Mouse (Mus musculus): ENCODE results near the gene Gm9046. TPM values are rescaled to one million over a fixed set of nuclear protein-coding genes. Genes with fewer than 3 reads are reported as not detected.
A peak's percentile ranks its signal among the peaks of the same experiment; 100 is the strongest.
"Not testable (repeated sequence)": the region's sequence is repeated elsewhere in the genome, so short reads cannot be mapped to it uniquely, and the experiment has no call there.

Gm9046 gene
- polyA plus RNA-seq (2012; rRNA removed) = not detected in 2 replicates

- DNase-seq (ENCODE audit: low spot score) = not testable (repeated sequence)
Measured at GRCm38 (mm10) chr10:118343155-118343554, at the start of gene Gm9046. TSS of gene Gm9046 (minus strand) at chr10:118343255.

DNA sequence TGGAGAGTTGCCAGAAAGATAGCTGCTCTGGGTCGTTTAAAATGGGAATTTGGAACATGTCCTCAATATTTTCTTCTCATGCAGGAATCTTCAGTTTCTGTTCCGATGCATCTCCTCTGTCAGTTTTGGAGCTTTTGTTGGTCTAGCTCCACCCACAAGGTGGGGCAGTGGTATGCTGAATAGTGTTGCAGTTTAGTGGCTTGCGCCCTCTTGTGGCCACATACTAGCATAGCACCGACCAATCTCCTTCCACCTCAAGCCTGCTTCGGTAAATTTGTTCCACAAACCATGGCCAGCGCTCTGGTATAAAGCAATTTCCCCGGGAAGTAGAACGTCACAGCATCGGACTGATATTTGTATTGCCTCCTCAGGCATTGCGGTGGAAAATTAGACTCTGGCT is 27.4 kb upstream of the Gm9046 start:
- DNase-seq (ENCODE audit: low spot score) = peak; percentile 41

GRCm38 (mm10) chr10:118369518-118369917 is 26.5 kb upstream of the Gm9046 start:
- DNase-seq (ENCODE audit: low spot score) = no peak

- not testable (repeated sequence) for DNase-seq (ENCODE audit: low spot score)
Measured at GRCm38 (mm10) chr10:118354005-118354404, 10.9 kb upstream of the Gm9046 start, which contains the start of gene Gm9049. TSS of gene Gm9049 (minus strand) at chr10:118354105.

GRCm38 (mm10) chr10:118348579-118348978 is 5.5 kb upstream of the Gm9046 start, which contains the start of gene Gm9048:
TSS of gene Gm9048 (minus strand) at chr10:118348679.
- DNase-seq (ENCODE audit: low spot score) = not testable (repeated sequence)

DNA sequence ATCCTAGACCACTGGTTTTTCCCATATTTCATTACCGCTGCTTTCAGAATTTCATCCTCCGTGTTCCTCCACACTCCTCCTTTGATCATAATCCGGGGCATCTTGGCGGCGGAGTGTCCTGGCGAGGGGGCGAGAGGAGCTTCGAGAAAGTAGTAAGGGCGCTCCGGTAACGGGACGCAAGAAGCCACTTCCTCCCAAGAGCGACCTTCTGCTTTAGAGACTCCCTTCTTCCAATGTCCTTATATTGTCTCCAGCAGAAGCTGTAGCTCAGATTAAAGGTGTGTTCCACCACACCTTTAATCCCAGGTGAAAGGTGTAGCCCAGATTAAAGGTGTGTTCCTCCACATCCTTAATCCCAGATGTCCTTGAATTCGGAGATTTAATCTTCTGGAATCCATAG is 5.3 kb downstream of the Gm9046 start, which contains the start of gene Gm9045:
Gm9045 (minus strand) TSS at position 101 of the 400 bp plus-strand sequence.
- not testable (repeated sequence) for DNase-seq (ENCODE audit: low spot score)

DNA sequence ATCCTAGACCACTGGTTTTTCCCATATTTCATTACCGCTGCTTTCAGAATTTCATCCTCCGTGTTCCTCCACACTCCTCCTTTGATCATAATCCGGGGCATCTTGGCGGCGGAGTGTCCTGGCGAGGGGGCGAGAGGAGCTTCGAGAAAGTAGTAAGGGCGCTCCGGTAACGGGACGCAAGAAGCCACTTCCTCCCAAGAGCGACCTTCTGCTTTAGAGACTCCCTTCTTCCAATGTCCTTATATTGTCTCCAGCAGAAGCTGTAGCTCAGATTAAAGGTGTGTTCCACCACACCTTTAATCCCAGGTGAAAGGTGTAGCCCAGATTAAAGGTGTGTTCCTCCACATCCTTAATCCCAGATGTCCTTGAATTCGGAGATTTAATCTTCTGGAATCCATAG is 10.7 kb downstream of the Gm9046 start, which contains the start of gene Gm9044:
Gm9044 (minus strand) TSS at position 101 of the 400 bp plus-strand sequence.
- not testable (repeated sequence) for DNase-seq (ENCODE audit: low spot score)

- DNase-seq (ENCODE audit: low spot score) = not testable (repeated sequence)
Measured at GRCm38 (mm10) chr10:118326869-118327268, 16.2 kb downstream of the Gm9046 start, which contains the start of gene Gm9040. TSS of gene Gm9040 (minus strand) at chr10:118326969.

GRCm38 (mm10) chr10:118319024-118319423 is 24.0 kb downstream of the Gm9046 start:
- DNase-seq (ENCODE audit: low spot score) = no peak

DNA sequence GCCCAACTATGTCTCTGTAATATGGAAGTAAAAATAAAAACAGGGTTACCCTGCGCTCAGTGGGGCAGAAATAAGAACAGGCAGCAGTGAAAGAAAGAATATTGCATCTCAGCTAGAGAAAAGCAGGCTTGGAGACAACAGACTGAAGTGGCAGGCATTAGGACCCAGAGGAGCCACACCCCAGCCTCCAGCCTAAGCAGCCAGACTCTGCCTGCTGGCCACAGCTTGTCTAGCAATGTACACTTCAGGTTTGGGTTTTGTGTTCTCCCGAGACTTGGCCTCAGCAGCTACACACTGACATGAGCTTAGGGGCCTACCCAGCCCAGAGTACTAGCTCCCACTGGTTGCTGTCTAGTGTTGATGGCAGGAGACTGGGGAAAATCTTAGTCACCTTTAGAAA is 40.9 kb downstream of the Gm9046 start:
- DNase-seq (ENCODE audit: low spot score) = not testable (repeated sequence)

GRCm38 (mm10) chr10:118294938-118295337 is 48.1 kb downstream of the Gm9046 start, which contains the start of gene Iltifb:
TSS of gene Iltifb (minus strand) at chr10:118295038.
- no peak for DNase-seq (ENCODE audit: low spot score)

Other genes with a start within 250 kb of the Gm9046 start
- 8.7 and 10.7 TPM in 2 replicates for gene Mdm1, start 201.4 kb downstream of the Gm9046 start, polyA plus RNA-seq (2012; rRNA removed)
- gene Il22, start 138.3 kb downstream of the Gm9046 start, polyA plus RNA-seq (2012; rRNA removed) = not detected in 2 replicates
- 0.03 TPM in 2 replicates for gene Gm32717, start 102.5 kb downstream of the Gm9046 start, polyA plus RNA-seq (2012; rRNA removed)
- gene Gm32802, start 84.6 kb downstream of the Gm9046 start, polyA plus RNA-seq (2012; rRNA removed) = 0.03 TPM in 2 replicates
- gene Iltifb, start 48.2 kb downstream of the Gm9046 start, polyA plus RNA-seq (2012; rRNA removed) = not detected in 2 replicates
- gene Gm9040, start 16.3 kb downstream of the Gm9046 start, polyA plus RNA-seq (2012; rRNA removed) = not detected in 2 replicates
- not detected in 2 replicates for gene Gm9044, start 10.8 kb downstream of the Gm9046 start, polyA plus RNA-seq (2012; rRNA removed)
- 0.06 TPM in 1 of 2 replicates, not detected in the other for gene Gm9045, start 5.4 kb downstream of the Gm9046 start, polyA plus RNA-seq (2012; rRNA removed)
- gene Gm9048, start 5.4 kb upstream of the Gm9046 start, polyA plus RNA-seq (2012; rRNA removed) = not detected in 2 replicates
- 0.06 TPM in 1 of 2 replicates, not detected in the other for gene Gm9049, start 10.8 kb upstream of the Gm9046 start, polyA plus RNA-seq (2012; rRNA removed)
- gene Ifng, start 97.8 kb upstream of the Gm9046 start, polyA plus RNA-seq (2012; rRNA removed) = 0.25 and 0.60 TPM in 2 replicates

Measured in urinary bladder, adult 2 months (tissue).